Mouse (Mus musculus): ENCODE data around the gene Galnt3.

DNA sequence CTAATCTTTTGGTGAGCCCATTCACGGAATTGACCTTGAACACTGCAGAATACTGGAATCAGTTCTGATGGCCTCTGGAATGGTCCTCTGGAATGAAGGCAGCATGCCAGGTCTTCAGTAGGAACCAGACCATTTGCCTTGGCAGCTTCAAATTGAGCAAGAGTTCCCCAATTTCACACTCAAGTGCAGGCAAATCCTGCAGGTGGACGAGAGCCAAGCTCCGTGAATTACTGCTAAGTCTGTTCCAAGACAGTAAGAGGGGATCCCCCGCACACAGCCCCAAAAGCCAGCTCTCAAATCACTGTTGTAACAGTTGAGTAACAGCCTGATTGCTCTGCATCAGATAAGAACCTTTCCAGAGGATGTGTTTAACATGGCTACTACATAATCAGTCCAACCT lies 42.9 kb downstream of the Galnt3 start:
- TF ChIP-seq GATA1 (IDR thresholded peaks at IDR 0.05; ENCODE audit: borderline replicate concordance, low read length) (no peak), FLI1 (IDR thresholded peaks at IDR 0.05; ENCODE audit: low read length) (no peak)
